Mouse (Mus musculus): ENCODE measurements at regions not wholly inside any gene's neighbourhood (a gene's known extent, or its start where the extent isn't known, plus 50 kb on each side); places are given as distances from the start of the nearest gene placed in this dataset.

- DNase-seq (ENCODE audit: low read depth, low spot score), result no peak
Observed at GRCm38 (mm10) chr3:38697349-38697748, 189.4 kb upstream of the Fat4 start.

GRCm38 (mm10) chr3:38695836-38696235, 190.9 kb upstream of the Fat4 start:
- DNase-seq (ENCODE audit: low read depth, low spot score), result no peak

GRCm38 (mm10) chr3:38692768-38693167, 194.0 kb upstream of the Fat4 start:
- no peak for DNase-seq (ENCODE audit: low read depth, low spot score)

GRCm38 (mm10) chr3:38684247-38684991, 199.8 kb upstream of the Ankrd50 start:
- no peak for DNase-seq (ENCODE audit: low read depth, low spot score)

DNA sequence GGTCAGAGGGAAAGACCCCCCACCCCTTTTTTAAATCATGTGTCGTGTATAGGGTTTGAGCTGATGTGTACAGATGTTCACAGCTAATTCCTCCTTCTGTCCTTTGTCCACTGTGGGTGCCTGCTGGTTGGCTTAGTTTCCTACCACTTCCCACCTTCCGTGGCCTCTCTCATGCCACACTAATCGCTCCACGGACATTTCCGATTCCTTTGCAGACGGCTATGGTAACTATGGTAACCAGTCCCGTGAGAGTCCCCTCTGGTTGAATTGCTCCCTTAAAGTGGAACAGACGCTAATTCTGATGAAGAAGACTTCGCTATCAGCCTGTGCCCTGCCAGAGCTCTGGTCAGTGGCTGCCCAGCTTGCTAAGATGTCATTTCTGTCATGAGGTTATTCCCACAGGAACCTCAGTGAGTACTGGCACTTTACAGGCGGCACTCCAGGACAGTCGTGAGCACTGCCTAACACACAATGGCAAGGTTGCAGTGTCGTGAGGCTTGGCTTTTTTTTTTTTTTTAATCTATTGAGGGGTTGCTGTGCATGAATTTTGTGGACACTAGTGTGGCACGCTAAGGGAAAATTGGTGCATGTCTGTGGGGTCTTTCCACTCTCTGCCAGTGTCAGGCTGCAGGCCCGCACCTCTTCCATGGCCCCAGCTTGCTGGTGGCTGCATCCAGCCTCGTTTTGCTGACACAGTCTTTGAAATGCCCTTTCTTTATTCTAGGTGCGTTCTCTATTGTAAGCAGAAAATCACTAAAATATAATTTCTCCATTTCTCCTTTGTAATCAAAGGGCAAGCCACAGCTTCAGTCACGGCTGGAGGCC, 179.2 kb upstream of the Ankrd50 start:
- no peak for DNase-seq (ENCODE audit: low read depth, low spot score)

DNA sequence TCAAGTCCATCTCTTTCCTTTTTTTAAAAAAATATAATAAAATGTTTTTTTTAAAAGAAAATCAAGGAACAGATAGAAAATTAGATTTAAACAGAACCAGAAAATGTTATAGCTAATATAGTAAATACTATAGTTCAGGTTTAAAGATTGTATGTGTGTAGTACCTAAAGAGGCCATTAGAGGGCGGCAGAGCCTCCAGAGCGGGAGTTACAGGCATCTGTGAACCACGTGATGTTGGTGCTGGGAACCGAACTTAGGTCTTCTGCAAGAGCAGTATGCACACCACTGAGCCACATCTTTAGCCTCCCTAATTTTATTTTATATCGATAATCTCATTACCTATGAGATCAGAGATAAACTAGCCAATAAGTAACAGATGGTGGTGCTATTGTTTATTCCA, 178.4 kb upstream of the Ankrd50 start:
- DNase-seq (ENCODE audit: low read depth, low spot score), result peak; percentile 1

DNA sequence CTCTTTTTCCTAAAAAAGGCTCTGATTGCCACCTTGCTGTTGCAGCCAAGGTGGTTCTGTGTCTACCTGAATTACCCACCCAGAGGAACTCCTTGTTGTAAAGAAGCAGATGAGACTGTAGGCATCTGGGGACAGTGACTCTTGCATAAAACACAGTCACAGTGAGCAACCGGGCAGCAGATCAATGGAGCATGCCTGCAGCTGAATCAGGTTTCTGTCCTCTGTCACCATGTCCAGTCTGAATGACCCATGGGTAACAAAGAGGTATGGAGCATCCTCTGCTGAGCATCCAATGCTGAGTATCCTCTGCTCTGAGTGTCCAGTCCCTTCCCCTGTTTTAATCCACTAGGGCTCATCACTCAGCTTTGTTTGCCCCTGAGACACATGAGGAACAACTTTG, 172.1 kb upstream of the Ankrd50 start:
- DNase-seq (ENCODE audit: low read depth, low spot score), result no peak

- no peak for DNase-seq (ENCODE audit: low read depth, low spot score)
Observed at GRCm38 (mm10) chr3:38653928-38654327, 169.3 kb upstream of the Ankrd50 start.

DNA sequence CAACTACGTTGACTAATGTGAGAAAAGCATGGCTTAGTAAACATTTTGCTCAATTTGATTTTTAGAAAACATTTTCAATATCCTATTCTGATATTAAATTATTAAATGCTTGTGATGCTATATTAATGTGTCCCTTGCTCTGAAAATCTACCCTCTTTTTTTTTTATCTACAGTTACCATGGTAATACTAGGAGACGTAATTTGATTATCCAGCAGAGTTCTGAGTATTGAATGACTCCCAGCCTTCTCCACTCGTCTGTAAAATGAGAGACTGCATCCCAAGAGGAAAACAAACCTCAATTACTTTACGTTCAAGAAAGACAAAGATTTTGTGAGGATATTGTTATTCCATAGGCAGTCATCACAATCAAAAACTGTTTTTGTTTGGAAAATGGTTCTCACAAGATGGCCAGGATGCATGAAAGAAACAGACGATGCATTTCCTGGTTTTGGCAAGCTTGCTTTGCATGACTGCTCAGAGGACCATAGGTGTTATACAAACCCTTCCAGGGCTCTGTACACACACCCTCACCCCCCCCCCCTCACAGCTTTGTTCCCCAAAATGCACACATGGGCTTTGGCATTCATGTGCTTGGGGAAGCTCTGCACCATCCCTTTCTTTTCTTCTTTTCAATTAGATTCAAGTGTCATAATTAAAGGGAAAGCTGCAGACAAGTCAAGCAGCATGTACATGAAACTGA, 168.5 kb upstream of the Ankrd50 start:
- no peak for DNase-seq (ENCODE audit: low read depth, low spot score)

GRCm38 (mm10) chr3:38650176-38650575, 165.5 kb upstream of the Ankrd50 start:
- DNase-seq (ENCODE audit: low read depth, low spot score), result no peak

- no peak for DNase-seq (ENCODE audit: low read depth, low spot score)
Observed at GRCm38 (mm10) chr3:38648633-38649032, 164.0 kb upstream of the Ankrd50 start.

DNA sequence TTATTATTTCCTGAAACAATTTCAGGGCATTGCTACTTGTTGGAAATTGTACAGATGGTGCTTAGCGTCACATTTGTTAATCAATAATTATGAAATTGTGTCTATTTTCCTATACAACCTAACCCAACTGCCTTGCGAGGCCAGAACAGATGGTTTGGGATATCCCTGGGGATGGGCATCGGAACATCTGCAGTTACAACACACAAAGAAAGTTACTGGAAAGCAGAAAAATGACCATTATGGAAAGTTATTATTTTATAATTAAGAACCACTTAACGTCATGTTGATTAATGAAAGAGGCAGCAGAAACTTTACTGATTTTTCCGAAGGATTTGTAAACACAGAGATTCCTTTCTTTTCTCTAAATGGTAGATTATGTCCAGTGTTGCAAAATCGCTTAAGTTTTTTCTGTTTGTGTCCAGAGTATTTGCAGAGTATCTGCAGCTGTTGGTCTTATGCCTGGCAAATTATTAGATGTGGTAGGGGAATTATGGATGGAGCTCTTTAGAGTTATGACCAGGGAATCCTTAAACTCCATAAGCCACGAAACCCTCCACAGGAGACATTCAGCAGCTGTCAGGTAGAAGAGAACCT, 163.2 kb upstream of the Ankrd50 start:
- DNase-seq (ENCODE audit: low read depth, low spot score), result no peak

DNA sequence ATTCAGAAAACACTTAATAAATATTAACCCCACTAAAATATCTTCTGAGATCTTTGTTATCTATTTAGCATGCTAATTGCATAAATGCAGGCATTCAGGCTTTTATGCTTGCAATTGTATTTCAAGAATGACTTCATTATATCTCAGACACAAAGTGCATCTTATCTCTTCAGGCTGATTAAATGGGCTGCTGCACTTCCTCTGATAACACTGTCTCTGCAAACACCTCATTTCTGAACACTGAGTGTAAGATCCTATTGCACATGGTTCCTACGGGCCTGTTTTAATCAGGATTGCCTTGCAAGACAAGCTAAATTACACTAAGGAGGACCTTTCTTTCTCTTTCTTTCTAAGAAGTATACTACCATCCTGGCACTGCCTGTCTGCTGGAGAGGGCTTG, 157.1 kb upstream of the Ankrd50 start:
- no peak for DNase-seq (ENCODE audit: low read depth, low spot score)

- no peak for DNase-seq (ENCODE audit: low read depth, low spot score)
Observed at GRCm38 (mm10) chr3:38636806-38637205, 152.2 kb upstream of the Ankrd50 start.

DNA sequence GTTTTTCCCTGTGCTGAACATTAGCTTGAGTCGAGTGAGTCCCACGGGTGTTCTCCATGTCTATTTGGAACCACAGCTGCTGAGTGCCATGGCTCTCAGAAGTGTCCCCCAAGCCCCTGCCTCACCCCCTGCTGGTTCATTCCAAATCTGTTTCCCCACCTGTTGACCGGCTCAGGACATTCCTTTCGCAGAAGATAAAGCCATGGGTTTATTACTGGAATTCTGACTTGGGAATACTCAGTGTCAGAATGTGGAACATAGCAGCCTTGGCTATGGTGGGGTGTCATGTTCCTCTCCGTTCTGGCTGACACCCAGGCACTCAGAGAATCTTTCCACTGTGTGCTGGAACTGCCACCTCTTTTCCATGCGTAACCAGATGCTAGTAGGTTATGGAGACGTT, 148.7 kb upstream of the Ankrd50 start:
- no peak for DNase-seq (ENCODE audit: low read depth, low spot score)

- no peak for DNase-seq (ENCODE audit: low read depth, low spot score)
Observed at GRCm38 (mm10) chr3:38625575-38626184, 141.0 kb upstream of the Ankrd50 start.

DNA sequence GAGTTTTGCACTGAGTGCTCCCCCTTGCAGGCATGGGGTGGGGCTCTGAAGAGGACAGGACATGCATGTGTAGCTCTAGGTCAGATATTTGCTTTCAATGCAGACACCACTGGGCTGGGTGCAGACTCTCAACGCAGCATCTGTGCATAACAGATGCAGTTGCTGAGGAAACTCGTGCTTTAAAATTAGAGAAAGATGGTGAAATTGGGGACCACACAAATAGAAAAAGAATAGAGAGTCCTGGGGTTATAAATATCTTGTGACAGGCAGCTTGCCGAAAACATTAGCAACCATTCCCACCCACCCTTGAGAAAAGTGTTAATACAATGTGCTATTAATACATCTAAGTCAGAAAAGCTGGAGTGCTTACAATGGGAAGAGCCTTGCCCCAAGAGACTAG, 133.3 kb upstream of the Ankrd50 start:
- no peak for DNase-seq (ENCODE audit: low read depth, low spot score)

GRCm38 (mm10) chr3:38617217-38617616, 132.6 kb upstream of the Ankrd50 start:
- no peak for DNase-seq (ENCODE audit: low read depth, low spot score)

GRCm38 (mm10) chr3:38613706-38614105, 129.1 kb upstream of the Ankrd50 start:
- DNase-seq (ENCODE audit: low read depth, low spot score), result no peak

DNA sequence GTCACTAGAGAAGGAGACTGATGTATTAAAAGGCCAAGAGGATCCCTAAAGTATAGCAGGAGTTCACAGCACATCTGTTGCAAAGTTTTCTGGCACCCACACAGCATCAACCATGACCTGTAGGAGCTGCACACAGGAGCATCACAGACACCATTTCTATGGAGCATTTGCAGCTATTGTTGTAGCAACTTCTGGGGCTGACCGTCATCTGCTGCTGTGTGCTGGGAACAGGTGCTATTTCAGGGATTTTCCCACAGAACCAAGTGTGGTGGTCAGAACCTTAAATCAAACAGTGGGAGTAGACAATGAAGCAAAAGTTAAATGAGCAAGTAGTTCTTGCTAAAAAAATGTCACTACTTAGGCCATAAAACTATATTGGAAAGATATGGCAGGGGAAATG, 106.9 kb upstream of the Ankrd50 start:
- no peak for DNase-seq (ENCODE audit: low read depth, low spot score)

DNA sequence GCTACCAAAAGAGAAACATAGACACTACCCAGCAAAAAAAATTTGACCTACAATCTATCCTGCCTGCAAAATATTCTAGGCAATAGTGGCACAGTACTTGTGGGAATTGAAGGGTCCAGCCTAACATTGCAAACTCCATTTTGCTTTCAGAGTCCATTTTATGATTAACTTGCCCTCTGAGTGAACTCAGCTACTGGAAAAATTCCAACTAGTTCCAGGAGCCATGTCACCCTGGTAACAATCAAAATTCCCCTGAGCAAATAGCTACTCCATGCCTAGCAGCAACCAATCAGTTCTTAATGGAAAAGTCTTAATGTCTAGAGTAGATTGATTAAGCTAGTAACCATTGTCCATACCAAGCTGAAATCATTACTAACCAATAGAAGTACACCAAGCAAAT, 104.3 kb upstream of the Ankrd50 start:
- DNase-seq (ENCODE audit: low read depth, low spot score), result no peak

DNA sequence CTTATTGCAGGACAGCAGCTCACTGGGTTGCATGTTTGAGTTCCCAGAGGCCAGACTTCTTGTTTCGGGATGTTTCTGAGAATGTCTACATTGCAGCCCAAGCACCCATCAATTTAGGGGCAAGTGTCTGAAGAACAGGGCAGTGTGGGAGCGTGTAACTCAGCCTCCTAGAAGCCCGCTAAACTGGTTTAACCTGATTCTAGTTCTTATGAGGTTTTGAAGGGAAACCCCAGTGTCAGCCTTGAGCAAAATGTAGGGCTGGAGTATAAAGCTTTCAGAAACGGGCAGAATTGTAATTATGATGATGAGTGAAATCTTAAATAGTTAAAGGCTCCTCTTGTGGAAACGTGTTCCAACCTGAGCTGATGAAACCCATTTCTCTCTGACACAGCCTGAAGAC, 100.9 kb upstream of the Ankrd50 start:
- no peak for DNase-seq (ENCODE audit: low read depth, low spot score)
